Mouse (Mus musculus): Measurements from ENCODE around the gene Rbp4. TPM values are rescaled to one million over a fixed set of nuclear protein-coding genes. Genes with fewer than 3 reads are reported as not detected.
A peak's percentile ranks its signal among the peaks of the same experiment; 100 is the strongest.

Rbp4 gene
- total RNA-seq (2014; rRNA removed) (0.47 and 11.1 TPM in 2 replicates), polyA plus RNA-seq (2015; fragmentation: Nextera tagmentation; extraction: Ambion mirVana) (7.8 and 10.1 TPM in 2 replicates)

- no peak within 1 kb of the TSS for H3K27ac ChIP-seq (ENCODE audit: low read depth, low read length)
- WGBS, result 75% methylated on average over 6 of the region's 6 CpGs
- DNase-seq (ENCODE audit: low spot score), result no peak
- ATAC-seq (ENCODE audit: low FRiP score), result no peak
- peak within 1 kb of the TSS; percentile 55 for H3K9ac ChIP-seq (replicated peaks; ENCODE audit: low read length, poor library complexity, severe bottlenecking)
- peak within 1 kb of the TSS; percentile 57 for H3K4me3 ChIP-seq (ENCODE audit: low read depth, low read length)
- H3K9me3 ChIP-seq (ENCODE audit: low read length), result no peaks in the 10 kb centered on the region
- H3K4me1 ChIP-seq (ENCODE audit: insufficient read depth, low read length), result no peaks in the 10 kb centered on the region
- TF ChIP-seq CTCF (IDR thresholded peaks at IDR 0.05), result no peak
- peaks cover 12% of the 10 kb centered on the region for H3K27me3 ChIP-seq (ENCODE audit: insufficient read depth, low read length)
- peak within 1 kb of the TSS; percentile 91 for H3K4me2 ChIP-seq (ENCODE audit: low read depth, low read length, poor library complexity, severe bottlenecking)
- no peaks in the 10 kb centered on the region for H3K36me3 ChIP-seq (ENCODE audit: insufficient read depth, low read length)
Observed at GRCm38 (mm10) chr19:38125219-38125610, at the start of gene Rbp4. Gene Rbp4 (minus strand): TSS chr19:38125281.

- no peak overlapping the region for H3K9ac ChIP-seq (replicated peaks; ENCODE audit: low read length, poor library complexity, severe bottlenecking)
- no peak for TF ChIP-seq CTCF (IDR thresholded peaks at IDR 0.05)
- no peak overlapping the region for H3K4me3 ChIP-seq (ENCODE audit: low read depth, low read length)
- no peaks in the 10 kb centered on the region for H3K9me3 ChIP-seq (ENCODE audit: low read length)
- no peaks in the 10 kb centered on the region for H3K36me3 ChIP-seq (ENCODE audit: insufficient read depth, low read length)
- no peaks in the 10 kb centered on the region for H3K27me3 ChIP-seq (ENCODE audit: insufficient read depth, low read length)
- H3K4me1 ChIP-seq (ENCODE audit: insufficient read depth, low read length), result no peaks in the 10 kb centered on the region
- no peak for DNase-seq (ENCODE audit: low spot score)
- no peak for ATAC-seq (ENCODE audit: low FRiP score)
- 57% methylated on average over 2 of the region's 2 CpGs for WGBS
- H3K4me2 ChIP-seq (ENCODE audit: low read depth, low read length, poor library complexity, severe bottlenecking), result no peak overlapping the region
- no peak overlapping the region for H3K27ac ChIP-seq (ENCODE audit: low read depth, low read length)
Observed at GRCm38 (mm10) chr19:38164633-38165032, 39.6 kb upstream of the Rbp4 start.

- Histone ChIP-seq H3K27ac (ENCODE audit: low read depth, low read length) (no peak overlapping the region), H3K4me3 (ENCODE audit: low read depth, low read length) (no peak overlapping the region), H3K4me1 (ENCODE audit: insufficient read depth, low read length) (no peaks in the 10 kb centered on the region), H3K27me3 (ENCODE audit: insufficient read depth, low read length) (no peaks in the 10 kb centered on the region), H3K4me2 (ENCODE audit: low read depth, low read length, poor library complexity, severe bottlenecking) (no peak overlapping the region), H3K36me3 (ENCODE audit: insufficient read depth, low read length) (no peaks in the 10 kb centered on the region), H3K9me3 (ENCODE audit: low read length) (no peaks in the 10 kb centered on the region), H3K9ac (replicated peaks; ENCODE audit: low read length, poor library complexity, severe bottlenecking) (no peak overlapping the region)
- ATAC-seq (ENCODE audit: low FRiP score) (no peak), DNase-seq (ENCODE audit: low spot score) (no peak)
- no peak for TF ChIP-seq CTCF (IDR thresholded peaks at IDR 0.05)
- 95% methylated on average over 21 of the region's 21 CpGs for WGBS
Observed at GRCm38 (mm10) chr19:38161648-38162354, 36.7 kb upstream of the Rbp4 start.

GRCm38 (mm10) chr19:38156243-38156642 is 31.2 kb upstream of the Rbp4 start:
- Histone ChIP-seq H3K4me1 (ENCODE audit: insufficient read depth, low read length) (no peaks in the 10 kb centered on the region), H3K27me3 (ENCODE audit: insufficient read depth, low read length) (no peaks in the 10 kb centered on the region), H3K9me3 (ENCODE audit: low read length) (no peaks in the 10 kb centered on the region), H3K4me3 (ENCODE audit: low read depth, low read length) (no peak overlapping the region), H3K9ac (replicated peaks; ENCODE audit: low read length, poor library complexity, severe bottlenecking) (no peak overlapping the region), H3K36me3 (ENCODE audit: insufficient read depth, low read length) (no peaks in the 10 kb centered on the region), H3K27ac (ENCODE audit: low read depth, low read length) (no peak overlapping the region), H3K4me2 (ENCODE audit: low read depth, low read length, poor library complexity, severe bottlenecking) (no peak overlapping the region)
- DNase-seq (ENCODE audit: low spot score) (no peak), ATAC-seq (ENCODE audit: low FRiP score) (no peak)
- no peak for TF ChIP-seq CTCF (IDR thresholded peaks at IDR 0.05)
- WGBS, result 100% methylated on average over 1 of the region's 1 CpGs

GRCm38 (mm10) chr19:38143540-38144271 is 18.6 kb upstream of the Rbp4 start:
- H3K36me3 ChIP-seq (ENCODE audit: insufficient read depth, low read length), result no peaks in the 10 kb centered on the region
- WGBS, result 73% methylated on average over 4 of the region's 4 CpGs
- DNase-seq (ENCODE audit: low spot score) (no peak), ATAC-seq (ENCODE audit: low FRiP score) (no peak)
- no peak overlapping the region for H3K4me2 ChIP-seq (ENCODE audit: low read depth, low read length, poor library complexity, severe bottlenecking)
- TF ChIP-seq CTCF (IDR thresholded peaks at IDR 0.05), result no peak
- H3K27ac ChIP-seq (ENCODE audit: low read depth, low read length), result no peak overlapping the region
- no peak overlapping the region for H3K4me3 ChIP-seq (ENCODE audit: low read depth, low read length)
- H3K9me3 ChIP-seq (ENCODE audit: low read length), result no peaks in the 10 kb centered on the region
- H3K9ac ChIP-seq (replicated peaks; ENCODE audit: low read length, poor library complexity, severe bottlenecking), result no peak overlapping the region
- H3K4me1 ChIP-seq (ENCODE audit: insufficient read depth, low read length), result no peaks in the 10 kb centered on the region
- H3K27me3 ChIP-seq (ENCODE audit: insufficient read depth, low read length), result no peaks in the 10 kb centered on the region

GRCm38 (mm10) chr19:38134806-38135205 is 9.7 kb upstream of the Rbp4 start:
- Histone ChIP-seq H3K4me1 (ENCODE audit: insufficient read depth, low read length) (no peaks in the 10 kb centered on the region), H3K27ac (ENCODE audit: low read depth, low read length) (no peak overlapping the region), H3K36me3 (ENCODE audit: insufficient read depth, low read length) (no peaks in the 10 kb centered on the region), H3K4me2 (ENCODE audit: low read depth, low read length, poor library complexity, severe bottlenecking) (no peak overlapping the region), H3K27me3 (ENCODE audit: insufficient read depth, low read length) (no peaks in the 10 kb centered on the region), H3K4me3 (ENCODE audit: low read depth, low read length) (no peak overlapping the region), H3K9me3 (ENCODE audit: low read length) (no peaks in the 10 kb centered on the region), H3K9ac (replicated peaks; ENCODE audit: low read length, poor library complexity, severe bottlenecking) (no peak overlapping the region)
- WGBS, result 92% methylated on average over 6 of the region's 6 CpGs
- TF ChIP-seq CTCF (IDR thresholded peaks at IDR 0.05), result no peak
- ATAC-seq (ENCODE audit: low FRiP score) (no peak), DNase-seq (ENCODE audit: low spot score) (no peak)
